Mouse (Mus musculus) liver, postnatal 0 days (tissue): ENCODE results near the gene Stk40. TPM values are rescaled to one million over a fixed set of nuclear protein-coding genes. Genes with fewer than 3 reads are reported as not detected.

Source experiments
- ATAC-seq: fragments of 200-750 bp; cut with Nextera tagmentation; 2 replicates; pipeline ENCODE4 v1.8.0; 2017; ENCODE audit warnings: mild to moderate bottlenecking, moderate library complexity
- DNase-seq: peaks from one replicate; pipeline ENCODE4 v3.0.0-alpha.2; 2016
- H3K27ac ChIP-seq: fragments of 300-500 bp; sonication (generic); 2 replicates; pipeline ENCODE4 v1.5.1; 2014; ENCODE audit warnings: antibody characterized with exemption, moderate library complexity, mild to moderate bottlenecking, low read depth
- H3K27me3 ChIP-seq: fragments of 300-500 bp; sonication (generic); 2 replicates; pipeline ENCODE4 v1.6.1; 2014; ENCODE audit warnings: low read length, control low read depth, mixed read lengths; ENCODE audit not compliant: insufficient read depth
- H3K36me3 ChIP-seq: fragments of 300-500 bp; sonication (generic); replicated peaks from 2 replicates; pipeline ENCODE4 v1.6.1; 2014; ENCODE audit warnings: mild to moderate bottlenecking, control low read depth, low read length, moderate library complexity, mixed read lengths; ENCODE audit not compliant: insufficient read depth
- H3K4me1 ChIP-seq: fragments of 300-500 bp; sonication (generic); 2 replicates; pipeline ENCODE4 v1.6.1; 2014; ENCODE audit warnings: antibody characterized with exemption, mild to moderate bottlenecking, control low read depth; ENCODE audit not compliant: insufficient read depth
- H3K4me2 ChIP-seq: fragments of 300-500 bp; sonication (generic); 2 replicates; pipeline ENCODE4 v1.6.1; 2014; ENCODE audit warnings: low read depth, mild to moderate bottlenecking, low read length, moderate library complexity, mixed read lengths
- H3K4me3 ChIP-seq: fragments of 300-500 bp; sonication (generic); 2 replicates; pipeline ENCODE4 v1.5.1; 2014; ENCODE audit warnings: low read depth, low read length
- H3K9ac ChIP-seq: fragments of 300-500 bp; sonication (generic); replicated peaks from 2 replicates; pipeline ENCODE4 v1.6.1; 2014; ENCODE audit warnings: mild to moderate bottlenecking, moderate library complexity
- H3K9me3 ChIP-seq: fragments of 300-500 bp; sonication (generic); 2 replicates; pipeline ENCODE4 v1.6.1; 2016; ENCODE audit warnings: mild to moderate bottlenecking, control low read depth, low read length, mixed read lengths
- CTCF ChIP-seq: sonication (generic); IDR thresholded peaks from 2 replicates; pipeline ENCODE4 v1.5.1; 2016; ENCODE audit warnings: antibody characterized with exemption, low read depth
- EP300 ChIP-seq: IDR thresholded peaks from 2 replicates; pipeline ENCODE4 v1.6.1; 2016; ENCODE audit warnings: antibody characterized with exemption, low read depth, mild to moderate bottlenecking
- WGBS: fragments of 180-500 bp; shearing (Covaris S2); extraction: QIAGEN DNeasy Blood & Tissue Kit; methylation state at CpG from one replicate; pipeline ENCODE4 v1.1.7; 2014; ENCODE audit not compliant: insufficient replicate concordance; 5-methylcytosine and 5-hydroxymethylcytosine counted together
- polyA plus RNA-seq: library from polyadenylated mRNA; unstranded; fragments of >200 nt; fragmentation: Nextera tagmentation; extraction: Ambion mirVana; gene quantifications from 2 replicates; pipeline ENCODE4 v1.2.1, GENCODE M21; 2015

The Stk40 gene
- polyA plus RNA-seq, 1 experiment from 2014 or later = 11.3 TPM

- 0 out of 2 replicates have a peak, but pooled peaks cover 2% of the 10 kb centered on the region for H3K4me1 ChIP-seq
- DNase-seq (no peak), ATAC-seq (no peak)
- WGBS = 89% methylated on average over 3 of the region's 3 CpGs
- H3K27ac ChIP-seq = no peak overlapping the region
- no peak overlapping the region for H3K4me3 ChIP-seq
- H3K27me3 ChIP-seq = no peaks in the 10 kb centered on the region
- H3K4me2 ChIP-seq = no peak overlapping the region
- peaks cover 54% of the 10 kb centered on the region for H3K36me3 ChIP-seq
- no peaks in the 10 kb centered on the region for H3K9me3 ChIP-seq
- H3K9ac ChIP-seq = no peak overlapping the region
- TF ChIP-seq EP300 = no peak
- no peak for TF ChIP-seq CTCF
Measured at GRCm38 (mm10) chr4:126187096-126187495, 83.3 kb downstream of the Stk40 start.

Other genes with a start within 250 kb of the Stk40 start
- gene Csf3r, start 79.4 kb upstream of the Stk40 start, polyA plus RNA-seq = 2.3 and 2.8 TPM in 2 replicates
- 57.2 and 58.1 TPM in 2 replicates for gene Mrps15, start 57.0 kb upstream of the Stk40 start, polyA plus RNA-seq
- 0.90 and 1.5 TPM in 2 replicates for gene Oscp1, start 45.4 kb upstream of the Stk40 start, polyA plus RNA-seq
- gene Lsm10, start 7.3 kb upstream of the Stk40 start, polyA plus RNA-seq = 24.7 and 27.7 TPM in 2 replicates
- gene Eva1b, start 43.8 kb downstream of the Stk40 start, polyA plus RNA-seq = 17.1 and 17.7 TPM in 2 replicates
- 2.4 and 2.7 TPM in 2 replicates for gene Sh3d21, start 59.5 kb downstream of the Stk40 start, polyA plus RNA-seq
- gene Thrap3, start 98.8 kb downstream of the Stk40 start, polyA plus RNA-seq = 47.8 and 62.4 TPM in 2 replicates
- 7.2 and 10.0 TPM in 2 replicates for gene Map7d1, start 152.4 kb downstream of the Stk40 start, polyA plus RNA-seq
- 39.0 and 39.2 TPM in 2 replicates for gene Trappc3, start 158.4 kb downstream of the Stk40 start, polyA plus RNA-seq
- 0.25 and 0.26 TPM in 2 replicates for gene Col8a2, start 182.8 kb downstream of the Stk40 start, polyA plus RNA-seq
- gene Adprhl2, start 217.7 kb downstream of the Stk40 start, polyA plus RNA-seq = 31.9 and 34.3 TPM in 2 replicates
- 0.17 and 0.26 TPM in 2 replicates for gene Tekt2, start 221.7 kb downstream of the Stk40 start, polyA plus RNA-seq